Mouse (Mus musculus) heart, embryonic 12.5 days (tissue): Measurements from ENCODE around the gene Ttll13. TPM values are rescaled to one million over a fixed set of nuclear protein-coding genes. Genes with fewer than 3 reads are reported as not detected.

ENCODE experiments used
- polyA plus RNA-seq: library from polyadenylated mRNA; unstranded; fragments of >200 nt; fragmentation: Nextera tagmentation; extraction: Ambion mirVana; gene quantifications from 2 replicates; pipeline ENCODE4 v1.2.1, GENCODE M21; 2016

The Ttll13 gene
- polyA plus RNA-seq, 1 experiment from 2014 or later, result 0.26 TPM

Other genes with a start within 250 kb of the Ttll13 start
- 13.5 and 13.7 TPM in 2 replicates for gene Zfp710, start 221.6 kb upstream of the Ttll13 start, polyA plus RNA-seq
- 1,569 and 1,607 TPM in 2 replicates for gene Idh2, start 131.0 kb upstream of the Ttll13 start, polyA plus RNA-seq
- gene Sema4b, start 59.5 kb upstream of the Ttll13 start, polyA plus RNA-seq, result 10.3 and 10.7 TPM in 2 replicates
- gene Cib1, start 13.6 kb upstream of the Ttll13 start, polyA plus RNA-seq, result 43.4 and 47.3 TPM in 2 replicates
- 3.6 and 3.9 TPM in 2 replicates for gene Gdpgp1, start 13.5 kb upstream of the Ttll13 start, polyA plus RNA-seq
- gene Ngrn, start 14.8 kb downstream of the Ttll13 start, polyA plus RNA-seq, result 43.0 and 43.4 TPM in 2 replicates
- 11.1 and 12.4 TPM in 2 replicates for gene Vps33b, start 23.3 kb downstream of the Ttll13 start, polyA plus RNA-seq
- gene Prc1, start 48.1 kb downstream of the Ttll13 start, polyA plus RNA-seq, result 137 and 152 TPM in 2 replicates
- gene Rccd1, start 78.1 kb downstream of the Ttll13 start, polyA plus RNA-seq, result 6.1 and 8.9 TPM in 2 replicates
- gene Unc45a, start 94.6 kb downstream of the Ttll13 start, polyA plus RNA-seq, result 20.5 and 21.0 TPM in 2 replicates
- gene Hddc3, start 96.7 kb downstream of the Ttll13 start, polyA plus RNA-seq, result 14.4 and 15.8 TPM in 2 replicates
- gene Man2a2, start 125.0 kb downstream of the Ttll13 start, polyA plus RNA-seq, result 25.0 and 31.0 TPM in 2 replicates
- gene Fes, start 141.6 kb downstream of the Ttll13 start, polyA plus RNA-seq, result 10.2 and 11.4 TPM in 2 replicates
- gene Furin, start 159.1 kb downstream of the Ttll13 start, polyA plus RNA-seq, result 24.5 and 25.9 TPM in 2 replicates